Mouse (Mus musculus) left cerebral cortex, postnatal 25 days (tissue): ENCODE measurements around the gene Ppia. TPM values are rescaled to one million over a fixed set of nuclear protein-coding genes. Genes with fewer than 3 reads are reported as not detected.
"Not testable (repeated sequence)": the region's sequence is repeated elsewhere in the genome, so short reads cannot be mapped to it uniquely, and the experiment has no call there.

Experiments
- DNase-seq, 2 experiments: peaks; one replicate each; pipeline ENCODE4 v3.0.0; 2022; ENCODE audit warnings: low spot score in 2 of 2, mixed read lengths in 1 of 2
- intact Hi-C: fragments of 180-260 bp; cut with DNase I; formaldehyde crosslinking; loops from one replicate; pipeline ENCODE4 v1.15.1; 2025
- total RNA-seq, 2 experiments: library from RNA; stranded (reverse); gene quantifications; 2 replicates each; pipeline ENCODE4 v1.2.3; 2021

The Ppia gene
- total RNA-seq, 2 experiments from 2014 or later, result 1,922 to 2,079 TPM

DNA sequence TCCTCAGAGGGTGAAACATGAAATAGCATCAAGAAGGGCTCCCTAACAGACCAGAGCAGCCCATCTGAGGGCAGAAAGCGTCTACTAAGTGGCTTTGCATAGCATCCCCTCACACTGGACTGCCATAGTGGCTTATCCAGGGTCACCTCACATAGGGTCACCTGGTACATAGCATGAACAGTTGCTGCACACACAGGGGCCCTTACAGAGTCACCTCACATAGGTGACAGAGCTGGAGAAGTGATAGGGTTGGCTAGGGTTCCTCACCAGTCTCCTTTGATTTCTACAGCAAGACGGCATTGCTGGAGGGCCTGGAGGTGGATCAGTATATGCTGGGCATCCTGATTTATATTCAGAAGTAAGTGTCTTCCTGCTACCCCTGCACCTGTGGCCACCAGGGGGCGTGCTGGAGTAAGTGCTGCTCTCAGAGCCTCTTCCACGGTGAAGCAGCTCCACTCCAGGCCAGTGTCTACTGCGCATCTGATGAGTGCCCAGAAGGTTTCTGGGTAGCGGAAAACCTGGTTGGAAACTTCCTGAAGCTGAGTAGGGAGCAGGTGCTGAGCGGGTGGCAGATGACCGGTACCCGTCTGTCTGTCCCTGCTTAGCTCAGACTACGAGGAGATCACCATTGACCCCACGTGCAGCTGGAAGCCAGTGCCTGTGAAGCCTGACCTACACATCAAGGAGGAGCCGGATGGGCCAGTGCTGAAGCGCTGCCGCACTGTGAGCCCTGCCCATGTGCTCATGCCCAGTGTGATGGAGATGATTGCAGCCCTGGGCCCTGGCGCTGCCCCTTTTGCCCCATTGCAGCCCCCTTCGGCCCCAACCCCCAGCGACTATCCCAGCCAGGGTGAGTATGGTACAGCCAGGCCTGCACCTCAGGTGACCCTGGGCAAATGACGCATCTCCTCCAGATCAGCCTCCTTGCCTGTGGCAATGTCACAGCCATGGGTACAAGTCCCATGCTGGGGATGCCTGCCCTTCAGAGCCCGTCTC, 12.4 kb upstream of the Ppia start:
- intact Hi-C loops, result no loop called here
- peak in 1 of 2 experiments; percentile 51 for DNase-seq

DNA sequence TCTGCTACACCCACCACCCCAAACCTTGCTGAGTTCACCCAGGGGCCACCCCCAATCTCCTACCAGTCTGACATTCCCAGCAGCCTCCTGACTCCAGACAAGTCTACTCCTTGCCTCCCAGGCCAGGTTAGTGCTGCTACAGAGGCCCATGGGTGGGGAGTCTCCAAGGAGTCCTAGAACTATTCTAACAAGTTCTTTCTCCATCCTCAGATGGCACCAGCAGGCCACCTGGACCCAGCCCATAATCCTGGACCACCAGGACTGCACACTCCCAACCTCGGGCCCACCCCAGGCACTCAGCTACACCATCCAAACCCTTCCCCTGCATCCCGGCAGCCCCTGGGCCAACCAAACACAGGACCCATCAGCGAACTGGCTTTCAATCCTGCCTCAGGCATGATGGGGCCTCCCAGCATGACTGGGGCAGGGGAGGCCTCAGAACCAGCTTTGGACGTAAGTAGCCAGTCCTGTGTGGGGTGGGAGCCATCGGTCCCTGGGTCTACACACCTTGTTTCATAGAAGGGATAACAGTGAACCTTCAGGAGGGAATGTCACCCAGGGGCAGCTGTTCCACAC, 11.3 kb upstream of the Ppia start:
- no peak for DNase-seq
- intact Hi-C loops, result no loop called here

DNA sequence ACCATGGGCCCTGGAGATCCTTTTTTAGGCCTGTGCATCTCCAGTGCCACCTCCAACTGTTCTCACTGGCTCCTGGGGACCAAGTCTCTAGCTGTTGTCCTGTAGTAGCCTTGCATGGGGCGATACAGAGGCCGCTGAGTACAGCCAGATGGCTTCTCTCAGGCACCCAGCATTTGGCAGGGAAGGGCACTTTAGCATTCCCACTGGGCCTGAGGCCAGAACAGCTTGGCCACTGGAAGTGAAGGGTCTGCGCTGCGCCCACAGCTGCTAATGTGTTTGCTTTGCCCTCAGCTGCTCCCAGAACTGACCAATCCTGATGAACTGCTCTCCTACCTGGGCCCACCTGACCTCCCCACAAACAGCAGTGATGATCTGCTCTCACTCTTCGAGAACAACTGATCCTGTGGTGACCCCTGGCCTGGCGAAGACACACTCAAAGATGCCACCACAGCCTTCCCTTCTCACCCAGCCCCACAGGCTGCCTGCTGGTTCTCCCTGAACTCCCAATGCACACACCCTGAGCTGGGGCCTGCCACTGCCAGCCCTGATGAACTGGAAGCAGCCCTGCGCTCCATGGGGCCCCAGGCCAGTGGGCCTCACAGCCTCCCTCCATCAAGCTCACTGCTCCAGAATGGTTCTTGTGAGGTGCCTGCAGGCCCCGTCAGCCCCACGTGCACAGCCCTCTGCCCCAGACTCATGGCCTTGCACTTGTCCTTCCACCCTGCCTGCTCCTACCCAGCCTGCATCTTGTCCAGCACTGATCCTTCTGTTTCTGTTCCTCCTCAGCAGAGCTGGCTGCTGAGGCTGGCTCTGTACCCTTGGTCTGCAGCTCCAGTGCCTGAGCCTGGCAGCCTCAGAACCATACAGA, 10.3 kb upstream of the Ppia start:
- intact Hi-C loops, result no loop called here

DNA sequence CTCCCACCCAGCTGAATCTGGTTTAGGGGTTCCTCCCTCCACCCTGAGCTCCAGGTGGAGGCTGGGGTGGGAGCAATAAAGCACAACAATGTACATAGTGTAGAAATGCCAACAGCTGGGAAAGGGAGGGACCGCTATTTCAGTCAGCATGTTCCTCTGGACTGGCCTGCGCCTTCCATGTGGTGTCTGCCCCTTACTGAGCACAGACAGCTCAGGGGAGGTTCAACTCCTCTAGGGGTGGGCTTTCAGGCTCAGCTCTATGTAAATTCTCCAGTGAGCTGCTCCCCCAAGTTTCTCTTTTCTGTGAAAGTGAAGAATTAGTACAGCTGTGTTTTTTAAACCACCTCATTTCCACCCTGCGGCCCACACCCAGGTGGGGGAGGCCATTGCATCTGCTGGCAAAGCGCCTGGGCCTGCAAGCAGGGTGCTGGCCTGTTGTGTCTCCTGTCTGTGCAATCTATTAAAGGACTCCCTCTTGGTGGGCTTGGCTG, 9.6 kb upstream of the Ppia start:
- intact Hi-C loops, result no loop called here
- peak in 1 of 2 experiments; percentile 51 for DNase-seq

More for the DNA sequence above, 10.3 kb upstream of the Ppia start:
- DNase-seq, result no peak

DNA sequence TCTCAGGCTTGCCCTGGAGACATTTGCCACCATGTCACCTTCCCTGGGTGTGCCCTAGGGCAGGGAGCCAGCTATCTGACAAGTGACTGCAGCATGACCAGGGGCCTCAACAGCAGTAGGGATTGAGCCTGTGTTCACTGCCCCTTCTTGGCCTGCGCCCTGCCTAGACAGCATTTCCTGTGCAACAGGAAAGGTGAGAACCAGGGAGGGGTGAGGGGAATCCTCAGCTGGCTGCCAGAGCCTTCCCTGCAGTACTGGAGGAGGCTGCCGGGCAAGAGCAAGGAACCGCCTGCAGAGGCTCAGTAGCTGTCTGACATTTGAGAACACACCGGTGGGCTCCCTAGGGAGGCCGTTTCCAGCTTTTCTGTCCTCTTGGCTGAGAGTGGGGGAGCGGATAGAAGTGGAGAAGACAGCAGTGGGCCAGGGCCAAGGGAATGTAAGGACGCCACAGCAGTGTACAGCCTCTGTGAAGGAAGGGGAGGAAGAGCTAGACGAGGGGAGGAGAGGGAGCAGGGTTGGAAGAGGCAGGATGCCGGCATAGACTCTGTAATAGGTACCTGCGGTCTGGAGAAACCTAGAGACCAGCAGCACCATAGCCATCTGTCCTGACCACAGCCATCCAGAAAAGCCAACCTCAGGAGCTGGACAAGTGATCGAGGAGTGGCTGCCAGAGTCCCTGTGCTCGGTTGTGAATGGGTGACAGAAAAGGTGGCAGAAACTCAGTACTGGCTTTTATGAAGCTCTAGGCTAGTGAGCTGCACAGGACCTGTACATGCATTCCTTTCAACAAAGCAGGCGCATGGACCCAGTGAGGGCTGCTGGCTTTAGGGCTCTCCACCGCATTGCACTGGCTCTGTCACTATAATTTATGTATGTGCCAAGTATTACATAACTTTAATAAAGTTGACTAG, 8.7 kb upstream of the Ppia start:
- intact Hi-C loops, result no loop called here
- peak; percentile 62 to 77 for DNase-seq

DNA sequence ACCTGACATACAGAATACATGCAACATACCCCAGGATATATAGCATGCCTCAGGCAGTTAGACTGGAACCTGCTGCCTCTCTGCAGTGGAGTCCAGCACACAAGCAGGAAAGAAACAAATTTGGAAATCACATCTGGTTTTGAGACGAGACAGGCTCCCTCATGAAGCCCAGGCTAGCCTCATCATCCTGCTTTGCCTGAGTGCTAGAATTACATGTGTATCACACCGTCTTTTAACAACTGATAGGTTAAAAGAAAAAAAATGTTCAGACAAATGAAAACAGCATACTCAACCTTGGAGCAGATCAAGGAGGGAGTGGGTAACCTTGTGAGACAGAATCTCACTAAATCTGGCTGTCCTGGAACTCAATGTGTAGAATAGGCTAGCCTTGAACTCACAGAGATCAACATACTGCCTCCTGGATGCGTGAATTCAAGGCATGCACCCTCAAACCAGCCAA, 8.1 kb upstream of the Ppia start:
- intact Hi-C loops, result no loop called here

DNA sequence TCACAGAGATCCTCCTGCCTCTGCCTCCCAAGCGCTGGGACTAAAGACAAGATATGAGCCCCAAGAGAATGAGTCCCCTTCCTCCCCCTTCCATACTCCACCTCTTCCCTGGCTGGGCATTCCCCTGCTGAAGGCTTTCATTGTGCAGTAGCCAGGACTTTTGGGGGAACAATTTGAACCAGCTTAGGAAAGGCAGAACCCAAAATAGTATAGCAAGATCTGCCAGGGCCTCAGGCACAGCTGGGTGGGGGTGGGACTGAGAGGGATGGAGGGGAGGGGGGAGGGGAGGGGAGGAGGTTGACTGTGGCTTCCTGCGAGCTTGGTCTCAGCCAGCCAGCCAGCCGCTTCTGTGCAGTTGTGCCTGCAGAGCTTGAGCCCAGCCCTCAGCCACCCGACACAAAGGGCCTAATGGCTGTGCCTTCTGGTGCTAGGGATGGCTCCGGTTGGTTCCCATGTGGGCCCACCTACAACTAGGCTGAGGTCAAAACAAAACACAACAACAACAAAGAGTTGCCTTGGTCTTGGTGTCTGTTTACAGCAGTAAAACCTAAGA, 5.1 kb upstream of the Ppia start:
- intact Hi-C loops, result loop anchor here (2.0 kb wide), 1 partner anchor 43 kb away; no protein-coding TSS in a partner anchor
- DNase-seq, result peak in 1 of 2 experiments; percentile 36

More for the DNA sequence above, 8.1 kb upstream of the Ppia start:
- no peak for DNase-seq

DNA sequence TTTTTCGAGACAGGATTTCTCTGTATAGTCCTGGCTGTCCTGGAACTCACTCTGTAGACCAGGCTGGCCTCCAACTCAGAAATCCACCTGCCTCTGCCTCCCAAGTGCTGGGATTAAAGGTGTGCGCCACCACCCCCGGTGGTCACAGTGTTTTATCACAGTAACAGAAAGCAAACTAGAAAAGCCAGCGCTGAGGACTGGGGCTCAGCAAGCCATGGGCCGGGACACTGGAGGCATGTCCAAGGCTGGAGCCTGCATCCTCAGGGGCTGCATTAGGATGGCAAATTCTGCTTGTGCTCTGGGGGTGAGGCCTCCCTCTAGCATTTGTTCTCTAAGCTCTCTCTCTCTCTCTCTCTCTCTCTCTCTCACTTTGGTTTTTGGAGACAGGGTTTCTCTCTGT, 4.5 kb upstream of the Ppia start:
- not testable (repeated sequence) for DNase-seq
- intact Hi-C loops, result loop anchor here (2.0 kb wide), 1 partner anchor 44 kb away; no protein-coding TSS in a partner anchor

DNA sequence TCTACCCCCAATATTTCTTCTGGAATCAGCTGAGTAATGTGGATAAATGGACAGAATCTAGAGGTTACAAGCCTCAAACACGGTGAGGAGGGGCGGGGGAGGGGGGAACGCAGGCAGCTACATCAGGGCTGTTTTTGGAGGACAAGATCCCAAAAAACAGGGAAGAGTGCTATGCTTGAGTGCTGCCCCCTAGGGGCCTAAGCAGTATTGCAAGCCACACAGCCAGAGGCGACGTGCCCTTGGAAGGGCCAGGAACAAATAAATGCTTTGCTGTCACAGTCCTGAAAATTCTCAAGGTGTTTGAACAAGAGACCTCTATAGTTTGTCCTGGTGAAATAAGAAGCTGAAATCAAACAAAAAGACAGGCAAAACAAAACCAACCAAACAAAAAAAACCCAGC, 3.6 kb upstream of the Ppia start:
- intact Hi-C loops, result loop anchor here (2.0 kb wide), 1 partner anchor 45 kb away; no protein-coding TSS in a partner anchor
- peak; percentile 79 to 83 for DNase-seq

DNA sequence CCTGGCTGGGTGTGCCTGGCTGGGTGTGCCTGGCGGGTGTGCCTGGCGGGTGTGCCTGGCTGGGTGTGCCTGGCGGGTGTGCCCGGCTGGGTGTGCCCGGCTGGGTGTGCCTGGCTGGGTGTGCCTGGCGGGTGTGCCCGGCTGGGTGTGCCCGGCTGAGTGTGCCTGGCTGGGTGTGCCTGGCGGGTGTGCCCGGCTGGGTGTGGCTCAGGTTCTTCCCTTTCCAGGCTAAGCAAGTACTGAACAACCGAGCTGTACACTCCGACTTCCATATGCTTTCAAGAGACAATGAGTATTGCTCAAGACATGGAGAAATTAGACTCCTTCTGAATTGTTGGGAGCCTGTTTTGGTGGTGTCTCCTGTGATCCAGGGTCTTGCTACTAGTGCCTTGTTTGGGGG, 2.0 kb upstream of the Ppia start:
- intact Hi-C loops, result no loop called here
- no peak for DNase-seq

DNA sequence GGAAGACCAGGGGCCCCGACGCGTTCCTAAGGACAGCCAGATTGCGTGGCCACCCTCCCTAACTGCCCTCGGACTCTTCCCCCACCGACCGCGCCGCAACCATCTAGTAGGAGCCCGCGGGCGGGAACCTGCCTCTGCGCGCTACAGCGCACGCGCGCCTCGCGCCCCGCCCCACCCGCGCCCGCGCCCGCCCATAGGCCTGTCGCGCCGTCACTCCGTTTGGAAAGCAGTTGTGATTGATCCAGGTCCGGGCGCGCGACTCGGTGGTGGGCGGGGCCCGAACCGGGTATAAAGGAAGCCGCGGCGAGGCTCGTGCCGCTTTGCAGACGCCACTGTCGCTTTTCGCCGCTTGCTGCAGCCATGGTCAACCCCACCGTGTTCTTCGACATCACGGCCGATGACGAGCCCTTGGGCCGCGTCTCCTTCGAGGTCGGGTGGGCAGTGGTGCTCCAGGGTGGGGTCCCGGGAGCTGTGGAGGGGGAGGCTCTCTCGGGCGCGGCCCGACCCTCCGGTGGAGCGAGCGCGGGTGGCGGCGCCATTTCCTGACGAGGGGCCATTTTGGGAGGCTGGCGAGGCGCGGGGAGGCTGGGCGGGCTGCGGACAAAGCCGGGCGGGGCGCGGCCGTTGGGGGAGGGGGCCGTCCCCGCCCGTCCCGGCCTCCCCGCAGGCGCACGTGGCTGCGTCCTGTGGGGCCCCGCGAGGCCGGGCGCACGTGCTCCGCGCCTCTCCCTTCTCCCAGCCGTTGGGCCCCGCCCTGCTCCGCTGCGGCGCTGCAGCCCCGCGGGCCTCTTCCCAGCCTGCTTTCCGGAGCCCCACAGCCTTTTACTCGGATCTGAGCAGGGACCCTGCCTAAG, 535 bp downstream of the Ppia start:
- intact Hi-C loops, result loop anchor here (1.0 kb wide), 1 partner anchor 60 kb away; the partner anchor contains the start of gene Purb
- peak; percentile 99 for DNase-seq

DNA sequence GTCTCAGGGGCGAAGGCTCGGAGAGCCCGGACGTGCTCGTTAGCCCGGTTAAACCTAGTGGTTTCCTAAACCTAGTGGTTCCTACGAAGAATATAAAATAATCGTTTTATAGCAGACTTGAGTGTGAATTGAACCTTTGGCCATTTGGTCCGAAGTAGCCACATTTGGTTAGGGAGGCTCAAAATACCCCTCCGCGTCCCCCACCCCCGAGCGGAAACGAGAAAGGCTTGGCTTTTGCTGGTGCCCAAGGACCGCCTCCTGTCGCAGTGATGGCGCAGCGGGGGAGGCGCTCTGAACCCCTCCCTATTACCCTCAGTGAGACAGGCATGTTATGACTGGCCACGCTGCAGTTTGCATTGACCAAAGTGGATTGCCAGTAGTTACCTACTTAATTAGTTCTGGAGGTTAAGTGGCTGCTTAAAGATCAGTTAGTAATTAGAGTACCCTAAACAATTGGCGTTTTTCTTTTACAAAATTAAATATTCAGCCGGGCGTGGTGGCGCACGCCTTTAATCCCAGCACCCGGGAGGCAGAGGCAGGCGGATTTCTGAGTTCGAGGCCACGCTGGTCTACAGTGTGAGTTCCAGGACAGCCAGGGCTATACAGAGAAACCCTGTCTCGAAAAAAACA, 1.3 kb downstream of the Ppia start:
- intact Hi-C loops, result no loop called here
- DNase-seq, result peak; percentile 78 to 89

DNA sequence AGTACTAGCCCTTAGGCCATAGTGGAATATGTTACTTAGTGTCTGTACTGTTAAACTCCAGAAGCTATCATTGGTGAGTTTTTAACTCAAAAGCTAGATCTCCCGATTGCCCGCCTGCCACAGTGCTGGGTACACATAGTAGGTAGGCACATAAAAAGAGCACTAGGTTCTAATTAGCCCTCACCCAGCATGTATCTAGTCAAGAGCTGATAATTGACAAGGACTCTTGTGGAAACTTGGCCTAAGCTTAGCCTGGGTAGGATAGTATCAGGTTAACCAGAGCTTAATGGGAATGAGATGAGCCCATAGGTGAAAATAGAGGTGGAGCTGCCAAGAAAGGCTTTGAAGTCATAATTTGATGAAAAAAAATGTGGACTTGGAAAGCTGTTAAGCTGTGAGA, 1.8 kb downstream of the Ppia start:
- intact Hi-C loops, result no loop called here

DNA sequence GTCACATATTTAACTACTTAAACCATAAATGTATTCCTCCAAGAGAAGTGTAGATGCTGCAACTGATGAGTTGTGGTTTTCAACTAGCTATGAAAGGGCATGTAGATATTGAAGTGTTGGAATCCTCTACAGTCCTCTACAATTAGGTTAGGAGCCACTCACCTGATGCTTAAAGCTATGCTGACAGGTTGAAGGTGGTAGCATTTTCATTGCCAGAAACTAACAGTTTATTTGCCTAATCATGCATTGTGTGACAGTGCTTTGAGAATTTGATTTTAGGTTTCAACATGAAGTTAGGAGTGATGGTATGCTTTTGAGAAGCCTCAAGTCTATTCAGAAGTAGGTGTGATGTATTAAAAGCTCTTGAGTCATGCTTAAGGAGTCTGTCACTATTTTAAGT, 2.2 kb downstream of the Ppia start:
- DNase-seq, result no peak
- intact Hi-C loops, result no loop called here

More for the DNA sequence above, 1.8 kb downstream of the Ppia start:
- no peak for DNase-seq

DNA sequence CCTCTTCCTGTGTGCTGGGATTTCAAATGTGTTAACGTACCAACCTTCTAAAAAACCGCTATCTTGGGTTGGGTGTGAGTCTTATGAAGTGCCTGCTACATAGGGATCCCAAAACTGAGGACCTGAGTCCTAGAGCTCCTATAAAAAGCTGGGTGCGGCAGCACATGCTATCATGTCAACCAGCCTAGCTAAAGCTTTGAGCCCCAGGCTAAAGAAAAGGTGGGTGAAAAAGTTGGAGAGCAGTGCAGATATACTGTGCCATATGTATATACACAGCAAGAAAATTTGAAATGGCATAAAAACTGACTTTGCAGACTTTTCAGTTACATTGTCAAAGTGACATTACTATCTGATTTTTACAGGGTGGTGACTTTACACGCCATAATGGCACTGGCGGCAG, 3.5 kb downstream of the Ppia start:
- intact Hi-C loops, result no loop called here
- no peak for DNase-seq

DNA sequence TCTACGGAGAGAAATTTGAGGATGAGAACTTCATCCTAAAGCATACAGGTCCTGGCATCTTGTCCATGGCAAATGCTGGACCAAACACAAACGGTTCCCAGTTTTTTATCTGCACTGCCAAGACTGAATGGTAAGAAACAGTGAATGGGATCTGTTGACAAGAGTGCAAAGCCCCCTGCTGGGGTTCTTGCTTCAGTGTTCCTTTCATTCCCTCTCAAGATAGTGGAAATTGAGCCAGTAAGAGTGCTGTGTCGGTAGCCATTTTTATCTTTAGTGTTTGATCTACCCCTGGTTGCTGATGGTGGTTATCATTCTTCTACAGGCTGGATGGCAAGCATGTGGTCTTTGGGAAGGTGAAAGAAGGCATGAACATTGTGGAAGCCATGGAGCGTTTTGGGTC, 3.9 kb downstream of the Ppia start:
- DNase-seq, intact Hi-C loops: not testable (repeated sequence)

DNA sequence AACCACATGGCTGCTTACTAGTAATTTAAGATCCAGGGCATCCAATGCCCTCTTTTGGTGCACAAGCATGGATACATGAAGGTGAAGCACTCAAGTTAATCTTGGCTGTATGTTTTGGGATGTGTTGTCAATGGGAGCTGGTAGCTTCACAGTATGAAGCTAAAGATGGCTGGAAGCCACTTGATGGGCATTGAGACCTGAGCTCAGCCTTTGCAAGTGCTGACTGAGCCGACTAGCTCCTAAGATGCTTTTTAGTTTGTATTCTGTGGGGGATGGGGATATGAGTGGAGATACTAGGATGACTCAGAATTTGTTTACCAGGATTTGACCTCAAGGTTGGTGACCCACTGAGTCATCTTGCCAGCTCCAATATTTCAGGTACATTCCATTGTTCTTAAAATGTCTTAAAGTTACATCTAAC, 5.0 kb downstream of the Ppia start:
- DNase-seq, result no peak
- intact Hi-C loops, result no loop called here
